ENCODE assay signal across 24 mouse cellular contexts in genomic region chr15:82889426-82889825, GRCm38 (mm10).
DNase-seq lines count a peak whose midpoint lies in the region; ATAC-seq lines count a peak whose summit lies in the region.
"Had no signal": no experiment of that assay in that cellular context is flagged by ENCODE, and none has a peak within 500 bp of the region (broad histone marks: within the 10 kb centered on the region; RNA-seq: fewer than 3 reads in every experiment).

No protein-coding gene starts in this region.

- no peaks in the 10 kb centered on the region for H3K4me1 ChIP-seq in kidney, embryonic 14.5 days (ENCODE audit: control insufficient read depth, insufficient read depth, low read length)
- H3K4me1 ChIP-seq: embryonic facial prominence, embryonic 10.5 days; embryonic facial prominence, embryonic 12.5 days; forebrain, embryonic 10.5 days; forebrain, embryonic 12.5 days had no signal

- no peak for ATAC-seq in kidney, embryonic 14.5 days (ENCODE audit: low FRiP score, low TSS enrichment)
- ATAC-seq: activated CD4-positive, CD25-positive, alpha-beta regulatory T cell, adult 4 months; forebrain, embryonic 14.5 days; forebrain, embryonic 16.5 days; Patski had no signal

- H3K36me3 ChIP-seq in macrophage (ENCODE audit: inconsistent target) = no peaks in the 10 kb centered on the region
- no peaks in the 10 kb centered on the region for H3K36me3 ChIP-seq in kidney, embryonic 14.5 days (ENCODE audit: control insufficient read depth, insufficient read depth, low read length)
- H3K36me3 ChIP-seq: embryonic facial prominence, embryonic 12.5 days; forebrain, embryonic 10.5 days; forebrain, embryonic 12.5 days had no signal

- intact Hi-C loops in heart, postnatal 25 days (cut with DNase I) = no loop called here
- intact Hi-C loops in left cerebral cortex, postnatal 25 days (cut with DNase I) = no loop called here

- no peak overlapping the region for H3K4me3 ChIP-seq in macrophage (ENCODE audit: inconsistent target)
- no peak overlapping the region for H3K4me3 ChIP-seq in kidney, embryonic 14.5 days (ENCODE audit: low read length)
- H3K4me3 ChIP-seq: embryonic facial prominence, embryonic 10.5 days; embryonic facial prominence, embryonic 12.5 days; forebrain, embryonic 10.5 days; forebrain, embryonic 12.5 days had no signal

- no peaks in the 10 kb centered on the region for H3K27me3 ChIP-seq in kidney, embryonic 14.5 days (ENCODE audit: control insufficient read depth, insufficient read depth, low read length)
- H3K27me3 ChIP-seq: embryonic facial prominence, embryonic 12.5 days; forebrain, embryonic 12.5 days; Patski had no signal

- peak; percentile 44 for DNase-seq in heart, adult 11 months
- DNase-seq in heart, postnatal 25 days (ENCODE audit: low spot score) = no peak
- DNase-seq in 3T3-L1 (ENCODE audit: low read depth, low spot score) (peak; percentile 58), adipocyte (ENCODE audit: low spot score) (peak; percentile 26)
- DNase-seq in left cerebral cortex, postnatal 25 days (ENCODE audit: low spot score in 2 of 2) = no peak
- DNase-seq: adrenal gland, adult 2 months; adrenal gland, postnatal 10 days; adrenal gland, postnatal 25 days; cerebellum, adult 11 months; cerebellum, adult 18-20 months; cerebellum, adult 8-10 months; cerebellum, adult 9-11 months; cerebellum, postnatal 14 days; cerebellum, postnatal 36 days had no signal

- H3K9me3 ChIP-seq in kidney, embryonic 14.5 days (ENCODE audit: control insufficient read depth, low read length) = no peaks in the 10 kb centered on the region
- H3K9me3 ChIP-seq: embryonic facial prominence, embryonic 10.5 days; embryonic facial prominence, embryonic 12.5 days; forebrain, embryonic 10.5 days; forebrain, embryonic 12.5 days had no signal

- H3K27ac ChIP-seq in macrophage = peak overlapping the region; percentile 61; the same call in 1 of the 2 replicates
- H3K27ac ChIP-seq in kidney, embryonic 14.5 days (ENCODE audit: low read depth, low read length) = no peak overlapping the region
- H3K27ac ChIP-seq: embryonic facial prominence, embryonic 10.5 days; embryonic facial prominence, embryonic 12.5 days; forebrain, embryonic 10.5 days; forebrain, embryonic 12.5 days had no signal

- WGBS in macrophage (ENCODE audit: missing documents) = 77% methylated on average over 1 of the region's 1 CpGs
- whole genome bisulfite sequencing in kidney, embryonic 14.5 days = 58% methylated on average over 1 of the region's 1 CpGs

- peaks cover 92% of the 10 kb centered on the region for H3K79me2 ChIP-seq in macrophage (ENCODE audit: inconsistent target)

- H3K4me2 ChIP-seq in kidney, embryonic 14.5 days (replicated peaks; ENCODE audit: low read depth, low read length) = no peak overlapping the region
- H3K4me2 ChIP-seq: embryonic facial prominence, embryonic 12.5 days; forebrain, embryonic 12.5 days had no signal

- no peak overlapping the region for H3K9ac ChIP-seq in kidney, embryonic 14.5 days (ENCODE audit: low read depth, low read length)
- H3K9ac ChIP-seq: embryonic facial prominence, embryonic 12.5 days; forebrain, embryonic 12.5 days had no signal

Comparison
In these comparisons a context has a peak if more than half of its experiments do, and no peak if none do; other contexts are left out.
1. DNase-seq: peak in heart, adult 11 months (single experiment), 3T3-L1 (single experiment) and adipocyte (single experiment); none in heart, postnatal 25 days (single experiment) and left cerebral cortex, postnatal 25 days (0 of 2).